Mouse (Mus musculus): ENCODE data around the gene Mylk3. TPM values are rescaled to one million over a fixed set of nuclear protein-coding genes. Genes with fewer than 3 reads are reported as not detected.

The Mylk3 gene
- polyA plus RNA-seq, 1 experiment from 2014 or later: 211 TPM

Other genes starting within 250 kb of the Mylk3 start
- not detected in 2 replicates for gene Cks1brt, start 234.4 kb downstream of the Mylk3 start, polyA plus RNA-seq (2016; fragmentation: Nextera tagmentation; extraction: Ambion mirVana)
- not detected in 2 replicates for gene Olfr371, start 160.4 kb downstream of the Mylk3 start, polyA plus RNA-seq (2016; fragmentation: Nextera tagmentation; extraction: Ambion mirVana)
- 68.1 and 71.0 TPM in 2 replicates for gene Orc6, start 86.7 kb downstream of the Mylk3 start, polyA plus RNA-seq (2016; fragmentation: Nextera tagmentation; extraction: Ambion mirVana)
- 118 and 124 TPM in 2 replicates for gene Vps35, start 86.5 kb downstream of the Mylk3 start, polyA plus RNA-seq (2016; fragmentation: Nextera tagmentation; extraction: Ambion mirVana)
- 69.5 and 73.4 TPM in 2 replicates for gene 4921524J17Rik, start 46.5 kb upstream of the Mylk3 start, polyA plus RNA-seq (2016; fragmentation: Nextera tagmentation; extraction: Ambion mirVana)
- 10.3 and 11.7 TPM in 2 replicates for gene Gpt2, start 106.2 kb upstream of the Mylk3 start, polyA plus RNA-seq (2016; fragmentation: Nextera tagmentation; extraction: Ambion mirVana)
- 152 and 154 TPM in 2 replicates for gene Dnaja2, start 169.0 kb upstream of the Mylk3 start, polyA plus RNA-seq (2016; fragmentation: Nextera tagmentation; extraction: Ambion mirVana)